Mouse (Mus musculus): ENCODE measurements at regions not wholly inside any gene's neighbourhood (a gene's known extent, or its start where the extent isn't known, plus 50 kb on each side); places are given as distances from the start of the nearest gene placed in this dataset.

DNA sequence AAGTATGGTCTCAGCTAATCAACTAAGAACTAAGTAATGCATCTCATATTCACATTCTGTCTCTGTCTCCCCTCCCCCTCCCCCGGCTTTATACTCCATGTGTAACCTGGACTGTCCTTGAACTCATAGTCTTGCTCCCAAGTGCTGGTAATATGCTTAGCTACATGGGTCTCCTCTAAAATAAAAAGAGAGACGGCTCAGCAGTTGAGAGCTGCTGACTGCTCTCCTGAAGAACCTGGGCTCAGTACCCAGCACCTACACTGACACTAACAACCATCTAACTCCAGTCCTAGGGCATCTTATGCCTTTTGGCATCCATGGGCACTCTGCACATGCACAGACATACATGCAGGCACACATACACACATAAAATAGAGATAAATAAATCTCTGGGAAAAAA, 202.4 kb upstream of the Klf3 start:
- WGBS: 84% methylated on average over 2 of the region's 2 CpGs
- no peaks in the 10 kb centered on the region for H3K4me1 ChIP-seq (ENCODE audit: control insufficient read depth, insufficient read depth, low read length)
- H3K27me3 ChIP-seq (ENCODE audit: control insufficient read depth, insufficient read depth, low read length): no peaks in the 10 kb centered on the region
- no peak overlapping the region for H3K27ac ChIP-seq (ENCODE audit: insufficient read depth, low read length)
- H3K4me3 ChIP-seq (replicated peaks; ENCODE audit: insufficient read depth, low read depth, low read length): no peak overlapping the region
- no peak for DNase-seq
- TF ChIP-seq CTCF (IDR thresholded peaks at IDR 0.05; ENCODE audit: borderline replicate concordance, insufficient read depth, low read depth, low read length) (no peak), POLR2A (IDR thresholded peaks at IDR 0.05; ENCODE audit: borderline replicate concordance, insufficient read depth, low read length) (no peak)

DNA sequence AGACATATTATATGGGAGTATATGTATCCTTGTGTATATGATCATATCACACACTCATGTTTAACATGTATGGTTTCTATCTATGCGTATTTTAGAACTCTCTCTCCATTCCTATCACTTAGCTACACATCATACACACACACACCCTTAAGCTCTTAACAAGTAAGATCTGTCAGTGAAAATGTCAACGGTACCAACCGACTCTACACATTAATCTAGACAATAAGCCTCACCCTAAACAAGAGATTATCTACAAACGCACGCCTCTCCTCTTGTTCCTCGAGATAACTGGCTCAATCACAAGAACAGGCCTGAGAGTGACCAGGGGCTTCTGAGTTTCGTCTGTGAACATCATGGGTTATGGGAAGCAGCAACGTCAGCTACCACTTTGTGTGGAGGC, 201.9 kb upstream of the Klf3 start:
- WGBS: 88% methylated on average over 8 of the region's 8 CpGs
- no peaks in the 10 kb centered on the region for H3K27me3 ChIP-seq (ENCODE audit: control insufficient read depth, insufficient read depth, low read length)
- TF ChIP-seq POLR2A (IDR thresholded peaks at IDR 0.05; ENCODE audit: borderline replicate concordance, insufficient read depth, low read length) (no peak), CTCF (IDR thresholded peaks at IDR 0.05; ENCODE audit: borderline replicate concordance, insufficient read depth, low read depth, low read length) (no peak)
- H3K4me1 ChIP-seq (ENCODE audit: control insufficient read depth, insufficient read depth, low read length): no peaks in the 10 kb centered on the region
- H3K27ac ChIP-seq (ENCODE audit: insufficient read depth, low read length): no peak overlapping the region
- no peak for DNase-seq
- no peak overlapping the region for H3K4me3 ChIP-seq (replicated peaks; ENCODE audit: insufficient read depth, low read depth, low read length)

DNA sequence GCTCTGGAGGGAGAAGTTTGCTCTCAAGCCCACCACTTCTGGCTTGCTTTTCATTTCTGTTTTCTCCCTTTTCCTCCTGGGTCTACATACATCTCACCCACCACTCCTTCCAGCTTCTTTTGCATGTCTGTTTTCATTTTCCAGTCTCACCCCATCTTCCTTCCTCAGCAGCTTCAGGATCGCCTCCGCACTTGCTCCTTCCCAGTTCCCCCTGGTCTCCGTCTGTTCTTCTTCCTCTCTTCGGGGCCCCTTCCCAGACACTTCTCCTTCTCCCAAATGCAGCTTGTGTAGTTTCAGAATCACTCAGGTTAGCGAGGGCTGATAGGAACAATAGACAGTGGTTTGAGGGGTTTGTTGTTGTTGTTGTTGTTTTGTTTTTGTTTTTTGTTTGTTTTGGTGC, 201.4 kb upstream of the Klf3 start:
- H3K27me3 ChIP-seq (ENCODE audit: control insufficient read depth, insufficient read depth, low read length): no peaks in the 10 kb centered on the region
- 92% methylated on average over 5 of the region's 5 CpGs for WGBS
- no peaks in the 10 kb centered on the region for H3K4me1 ChIP-seq (ENCODE audit: control insufficient read depth, insufficient read depth, low read length)
- no peak for DNase-seq
- H3K27ac ChIP-seq (ENCODE audit: insufficient read depth, low read length): no peak overlapping the region
- no peak overlapping the region for H3K4me3 ChIP-seq (replicated peaks; ENCODE audit: insufficient read depth, low read depth, low read length)
- TF ChIP-seq CTCF (IDR thresholded peaks at IDR 0.05; ENCODE audit: borderline replicate concordance, insufficient read depth, low read depth, low read length) (no peak), POLR2A (IDR thresholded peaks at IDR 0.05; ENCODE audit: borderline replicate concordance, insufficient read depth, low read length) (no peak)

DNA sequence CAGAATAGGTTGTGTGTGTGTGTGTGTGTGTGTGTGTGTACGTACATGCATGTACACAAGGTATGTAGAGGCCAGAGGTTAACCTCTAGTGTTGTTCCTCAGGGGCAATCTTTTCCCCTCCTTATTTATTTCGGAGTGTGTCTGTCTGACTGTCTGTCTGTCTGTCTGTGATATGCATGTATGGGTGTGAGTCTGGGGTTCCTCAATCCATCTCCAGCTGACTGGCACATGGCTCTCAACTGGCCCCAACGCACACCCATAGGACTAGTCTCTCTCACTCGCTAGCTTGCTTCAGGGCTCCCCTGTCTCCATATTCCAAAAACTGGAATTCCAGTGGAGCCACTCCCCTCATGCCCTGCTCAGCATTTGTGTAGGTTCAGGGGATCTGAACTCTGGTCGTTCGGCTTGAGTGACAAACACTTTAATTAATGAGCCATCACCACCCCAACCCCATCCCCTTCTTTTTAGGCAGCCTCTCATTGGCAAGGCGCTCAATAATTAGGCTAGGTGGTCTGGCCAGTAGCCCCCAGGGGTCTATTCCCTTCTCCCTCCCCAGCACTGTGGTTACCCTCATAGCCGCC, 200.7 kb upstream of the Klf3 start:
- Histone ChIP-seq H3K27ac (ENCODE audit: insufficient read depth, low read length) (no peak overlapping the region), H3K4me1 (ENCODE audit: control insufficient read depth, insufficient read depth, low read length) (no peaks in the 10 kb centered on the region), H3K27me3 (ENCODE audit: control insufficient read depth, insufficient read depth, low read length) (no peaks in the 10 kb centered on the region), H3K4me3 (replicated peaks; ENCODE audit: insufficient read depth, low read depth, low read length) (no peak overlapping the region)
- TF ChIP-seq CTCF (IDR thresholded peaks at IDR 0.05; ENCODE audit: borderline replicate concordance, insufficient read depth, low read depth, low read length): no peak
- TF ChIP-seq POLR2A (IDR thresholded peaks at IDR 0.05; ENCODE audit: borderline replicate concordance, insufficient read depth, low read length): no peak
- DNase-seq: no peak
- WGBS: 90% methylated on average over 8 of the region's 8 CpGs

DNA sequence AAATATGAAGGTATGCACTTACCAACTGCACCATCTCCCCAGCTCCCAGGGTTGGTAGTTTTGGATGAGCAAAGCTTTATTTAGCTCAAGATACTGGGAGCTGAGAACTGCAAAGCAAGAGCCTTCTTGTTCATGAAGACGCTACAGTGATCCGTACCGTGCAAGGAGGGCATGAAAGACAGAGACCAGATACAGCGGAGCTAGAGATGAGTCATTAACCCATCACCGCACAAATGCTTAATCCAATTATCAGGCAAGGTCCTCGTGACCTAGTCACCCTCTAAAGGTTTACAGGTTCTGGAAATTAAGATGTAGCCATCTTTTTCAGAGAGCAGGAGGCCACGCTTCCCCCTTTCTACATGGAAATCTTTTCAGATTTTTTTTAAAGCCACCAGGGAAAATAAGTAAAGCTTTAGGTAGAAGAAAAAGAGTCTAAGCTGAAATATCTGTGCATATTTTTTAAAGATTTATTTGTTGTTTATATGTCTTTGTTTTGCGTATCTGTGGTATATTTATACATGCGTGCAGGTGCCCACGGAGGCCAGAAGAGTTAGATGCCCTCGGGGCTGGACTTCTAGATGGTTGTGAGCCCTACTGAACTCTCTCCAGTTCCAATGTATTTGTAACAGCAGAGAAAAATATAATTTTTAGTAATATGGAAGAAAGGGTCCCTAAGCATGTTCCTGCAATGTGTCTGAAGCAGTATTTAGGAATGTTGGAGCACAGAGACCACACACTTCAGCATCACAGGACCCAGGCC, 200.0 kb upstream of the Klf3 start:
- no peak for TF ChIP-seq CTCF (IDR thresholded peaks at IDR 0.05; ENCODE audit: borderline replicate concordance, insufficient read depth, low read depth, low read length)
- no peak for TF ChIP-seq POLR2A (IDR thresholded peaks at IDR 0.05; ENCODE audit: borderline replicate concordance, insufficient read depth, low read length)
- 87% methylated on average over 11 of the region's 11 CpGs for WGBS
- Histone ChIP-seq H3K27me3 (ENCODE audit: control insufficient read depth, insufficient read depth, low read length) (no peaks in the 10 kb centered on the region), H3K27ac (ENCODE audit: insufficient read depth, low read length) (no peak overlapping the region), H3K4me1 (ENCODE audit: control insufficient read depth, insufficient read depth, low read length) (no peaks in the 10 kb centered on the region), H3K4me3 (replicated peaks; ENCODE audit: insufficient read depth, low read depth, low read length) (no peak overlapping the region)
- DNase-seq: no peak

DNA sequence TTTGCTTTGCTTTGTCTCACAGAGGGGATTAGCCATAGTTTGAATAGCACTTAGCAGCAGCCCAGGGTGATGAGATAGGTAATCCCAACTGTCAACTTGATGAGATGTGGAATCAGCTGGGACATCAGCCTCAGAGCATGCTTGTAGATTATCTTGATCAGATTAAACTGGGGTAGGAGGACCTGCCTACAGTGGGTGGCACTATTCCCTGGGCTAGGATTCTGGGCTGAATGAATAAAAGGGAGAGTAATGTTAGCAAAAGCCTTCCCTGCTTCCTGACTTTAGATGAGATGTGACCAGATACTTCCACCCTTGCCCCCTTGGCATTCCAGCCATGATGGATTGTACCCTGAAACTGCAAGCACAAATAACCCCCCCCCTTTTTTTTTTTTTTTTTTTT, 198.0 kb upstream of the Klf3 start:
- Histone ChIP-seq H3K4me1 (ENCODE audit: control insufficient read depth, insufficient read depth, low read length) (no peaks in the 10 kb centered on the region), H3K27ac (ENCODE audit: insufficient read depth, low read length) (no peak overlapping the region), H3K27me3 (ENCODE audit: control insufficient read depth, insufficient read depth, low read length) (no peaks in the 10 kb centered on the region), H3K4me3 (replicated peaks; ENCODE audit: insufficient read depth, low read depth, low read length) (no peak overlapping the region)
- no peak for DNase-seq
- TF ChIP-seq CTCF (IDR thresholded peaks at IDR 0.05; ENCODE audit: borderline replicate concordance, insufficient read depth, low read depth, low read length) (no peak), POLR2A (IDR thresholded peaks at IDR 0.05; ENCODE audit: borderline replicate concordance, insufficient read depth, low read length) (no peak)

DNA sequence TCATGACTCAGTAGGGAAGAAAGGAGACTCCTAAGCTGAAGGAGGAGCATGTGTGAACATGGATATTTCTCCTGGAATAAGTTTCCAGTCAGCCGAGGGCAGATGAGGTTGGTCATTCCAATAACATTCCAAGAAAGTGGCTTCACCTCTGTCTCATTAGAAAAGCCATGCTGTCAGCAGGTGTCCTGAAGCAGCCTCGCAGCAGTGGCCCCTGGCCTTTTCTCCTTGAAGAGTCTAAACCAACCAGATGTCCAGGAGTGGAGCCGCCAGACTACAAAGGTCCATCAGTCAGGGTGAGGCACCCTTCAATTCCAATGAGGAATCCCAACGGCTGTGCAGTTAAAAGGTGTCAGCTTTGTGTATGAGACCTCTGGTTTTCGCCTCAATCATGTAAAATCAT, 197.2 kb upstream of the Klf3 start:
- DNase-seq: no peak
- Histone ChIP-seq H3K4me3 (replicated peaks; ENCODE audit: insufficient read depth, low read depth, low read length) (no peak overlapping the region), H3K27me3 (ENCODE audit: control insufficient read depth, insufficient read depth, low read length) (no peaks in the 10 kb centered on the region), H3K27ac (ENCODE audit: insufficient read depth, low read length) (no peak overlapping the region), H3K4me1 (ENCODE audit: control insufficient read depth, insufficient read depth, low read length) (no peaks in the 10 kb centered on the region)
- 65% methylated on average over 5 of the region's 5 CpGs for WGBS
- TF ChIP-seq CTCF (IDR thresholded peaks at IDR 0.05; ENCODE audit: borderline replicate concordance, insufficient read depth, low read depth, low read length): no peak

DNA sequence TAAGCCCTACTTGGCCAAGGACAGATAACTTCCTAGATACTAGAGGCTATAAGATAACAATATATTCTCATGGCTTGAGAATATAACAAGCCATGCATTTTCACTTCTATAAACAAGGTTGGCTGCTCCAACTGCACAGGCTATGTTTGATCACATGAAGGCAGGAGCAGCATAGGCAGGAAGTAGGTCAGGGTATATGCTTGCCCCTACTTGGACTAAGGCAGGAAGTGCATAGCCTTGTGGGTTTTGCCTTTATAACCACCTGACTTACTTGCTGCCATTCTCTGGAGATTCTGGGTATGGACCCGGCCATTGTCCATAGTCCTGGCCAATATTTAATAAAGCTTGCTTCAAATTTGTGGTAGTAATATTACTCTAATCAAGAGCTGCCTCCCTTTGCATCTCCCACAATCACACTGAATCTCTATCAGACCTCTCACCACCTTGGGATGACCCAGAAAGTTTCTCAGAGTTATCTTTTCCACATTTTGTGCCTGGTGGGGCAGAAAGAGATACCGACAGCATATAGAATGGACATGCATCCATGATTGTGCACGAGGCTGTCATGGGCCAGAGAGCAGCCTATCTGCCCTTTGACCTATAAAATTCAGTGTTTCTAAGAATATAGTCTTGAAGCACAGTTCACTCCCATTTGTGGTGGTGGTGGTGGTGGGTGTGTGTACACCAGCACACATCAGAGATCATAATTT, 193.7 kb upstream of the Klf3 start:
- no peak for TF ChIP-seq CTCF (IDR thresholded peaks at IDR 0.05; ENCODE audit: borderline replicate concordance, insufficient read depth, low read depth, low read length)
- no peak for TF ChIP-seq POLR2A (IDR thresholded peaks at IDR 0.05; ENCODE audit: borderline replicate concordance, insufficient read depth, low read length)
- H3K4me1 ChIP-seq (ENCODE audit: control insufficient read depth, insufficient read depth, low read length): no peaks in the 10 kb centered on the region
- no peak overlapping the region for H3K4me3 ChIP-seq (replicated peaks; ENCODE audit: insufficient read depth, low read depth, low read length)
- DNase-seq: no peak
- 72% methylated on average over 3 of the region's 3 CpGs for WGBS
- H3K27me3 ChIP-seq (ENCODE audit: control insufficient read depth, insufficient read depth, low read length): no peaks in the 10 kb centered on the region
- no peak overlapping the region for H3K27ac ChIP-seq (ENCODE audit: insufficient read depth, low read length)
